Mouse (Mus musculus): ENCODE data around the gene Sgca. TPM values are rescaled to one million over a fixed set of nuclear protein-coding genes. Genes with fewer than 3 reads are reported as not detected.

Sgca gene
- polyA plus RNA-seq, 1 experiment = 303 TPM

GRCm38 (mm10) chr11:94979462-94980179 is 3.5 kb upstream of the Sgca start:
- Histone ChIP-seq H3ac (ENCODE audit: control insufficient read depth, insufficient read length) (no peak overlapping the region), H3K36me3 (ENCODE audit: control insufficient read depth, insufficient read depth) (no peaks in the 10 kb centered on the region), H3K79me2 (ENCODE audit: control insufficient read depth, insufficient read depth) (no peaks in the 10 kb centered on the region), H3K27me3 (ENCODE audit: control insufficient read depth, insufficient read depth, insufficient read length) (no peaks in the 10 kb centered on the region), H3K4me2 (ENCODE audit: low read depth) (peak overlapping the region; percentile 65), H3K4me3 (no peak overlapping the region)
- TF ChIP-seq REST (IDR thresholded peaks at IDR 0.05; ENCODE audit: insufficient read depth, insufficient read length) (no peak), POLR2A (IDR thresholded peaks at IDR 0.05; ENCODE audit: insufficient read length, low read depth) (no peak), TCF12 (IDR thresholded peaks at IDR 0.05; ENCODE audit: insufficient read depth, poor library complexity, severe bottlenecking) (no peak), POLR2AphosphoS2 (IDR thresholded peaks at IDR 0.05; ENCODE audit: insufficient read length, low read depth) (no peak), E2F4 (IDR thresholded peaks at IDR 0.05; ENCODE audit: insufficient read depth) (no peak), CEBPB (IDR thresholded peaks at IDR 0.05; ENCODE audit: insufficient read depth, poor library complexity, severe bottlenecking) (no peak), USF1 (IDR thresholded peaks at IDR 0.05; ENCODE audit: low read depth) (no peak), SRF (IDR thresholded peaks at IDR 0.05; ENCODE audit: control insufficient read depth, insufficient read length, low read depth) (no peak), MYOD1 (IDR thresholded peaks at IDR 0.05; ENCODE audit: control insufficient read depth in 1 of 3, insufficient read length in 2 of 3, low read depth in 2 of 3) (no peak), TCF3 (IDR thresholded peaks at IDR 0.05; ENCODE audit: insufficient read length, low read depth) (no peak), MYOG (IDR thresholded peaks at IDR 0.05; ENCODE audit: control insufficient read depth in 1 of 3, insufficient read depth in 1 of 3, insufficient read length in 2 of 3, low read depth in 2 of 3) (no peak), MAX (IDR thresholded peaks at IDR 0.05; ENCODE audit: low read depth) (no peak)

GRCm38 (mm10) chr11:94978947-94979346 is 2.8 kb upstream of the Sgca start:
- no peaks in the 10 kb centered on the region for H3K36me3 ChIP-seq (ENCODE audit: control insufficient read depth, insufficient read depth)
- H3K4me3 ChIP-seq = no peak overlapping the region
- TF ChIP-seq CEBPB (IDR thresholded peaks at IDR 0.05; ENCODE audit: insufficient read depth, poor library complexity, severe bottlenecking) (peak; percentile 99), SRF (IDR thresholded peaks at IDR 0.05; ENCODE audit: control insufficient read depth, insufficient read length, low read depth) (no peak), TCF12 (IDR thresholded peaks at IDR 0.05; ENCODE audit: insufficient read depth, poor library complexity, severe bottlenecking) (no peak), POLR2A (IDR thresholded peaks at IDR 0.05; ENCODE audit: insufficient read length, low read depth) (peak; percentile 77), MYOG (IDR thresholded peaks at IDR 0.05; ENCODE audit: control insufficient read depth in 1 of 3, insufficient read depth in 1 of 3, insufficient read length in 2 of 3, low read depth in 2 of 3) (peak in 1 of 3 experiments; percentile 35), POLR2AphosphoS2 (IDR thresholded peaks at IDR 0.05; ENCODE audit: insufficient read length, low read depth) (peak; percentile 72)
- no peaks in the 10 kb centered on the region for H3K79me2 ChIP-seq (ENCODE audit: control insufficient read depth, insufficient read depth)
- no peak overlapping the region for H3ac ChIP-seq (ENCODE audit: control insufficient read depth, insufficient read length)
- H3K4me2 ChIP-seq (ENCODE audit: low read depth) = peak overlapping the region; percentile 65
- no peaks in the 10 kb centered on the region for H3K27me3 ChIP-seq (ENCODE audit: control insufficient read depth, insufficient read depth, insufficient read length)

GRCm38 (mm10) chr11:94978178-94978915 is 2.2 kb upstream of the Sgca start:
- no peaks in the 10 kb centered on the region for H3K36me3 ChIP-seq (ENCODE audit: control insufficient read depth, insufficient read depth)
- TF ChIP-seq MYOG (IDR thresholded peaks at IDR 0.05; ENCODE audit: control insufficient read depth in 1 of 3, insufficient read depth in 1 of 3, insufficient read length in 2 of 3, low read depth in 2 of 3) = no peak
- TF ChIP-seq MYOD1 (IDR thresholded peaks at IDR 0.05; ENCODE audit: control insufficient read depth in 1 of 3, insufficient read length in 2 of 3, low read depth in 2 of 3) = no peak
- TF ChIP-seq REST (IDR thresholded peaks at IDR 0.05; ENCODE audit: insufficient read depth, insufficient read length) = no peak
- no peak for TF ChIP-seq POLR2A (IDR thresholded peaks at IDR 0.05; ENCODE audit: insufficient read length, low read depth)
- TF ChIP-seq TCF3 (IDR thresholded peaks at IDR 0.05; ENCODE audit: insufficient read length, low read depth) = no peak
- TF ChIP-seq TCF12 (IDR thresholded peaks at IDR 0.05; ENCODE audit: insufficient read depth, poor library complexity, severe bottlenecking) = no peak
- no peaks in the 10 kb centered on the region for H3K79me2 ChIP-seq (ENCODE audit: control insufficient read depth, insufficient read depth)
- no peak overlapping the region for H3K4me3 ChIP-seq
- H3K27me3 ChIP-seq (ENCODE audit: control insufficient read depth, insufficient read depth, insufficient read length) = no peaks in the 10 kb centered on the region
- no peak overlapping the region for H3ac ChIP-seq (ENCODE audit: control insufficient read depth, insufficient read length)
- peak overlapping the region; percentile 55 for H3K4me2 ChIP-seq (ENCODE audit: low read depth)

- no peak overlapping the region for H3K4me3 ChIP-seq
- no peak overlapping the region for H3ac ChIP-seq (ENCODE audit: control insufficient read depth, insufficient read length)
- no peaks in the 10 kb centered on the region for H3K27me3 ChIP-seq (ENCODE audit: control insufficient read depth, insufficient read depth, insufficient read length)
- H3K36me3 ChIP-seq (ENCODE audit: control insufficient read depth, insufficient read depth) = no peaks in the 10 kb centered on the region
- H3K79me2 ChIP-seq (ENCODE audit: control insufficient read depth, insufficient read depth) = peaks cover 5% of the 10 kb centered on the region
- TF ChIP-seq E2F4 (IDR thresholded peaks at IDR 0.05; ENCODE audit: insufficient read depth) (no peak), TCF12 (IDR thresholded peaks at IDR 0.05; ENCODE audit: insufficient read depth, poor library complexity, severe bottlenecking) (no peak), SRF (IDR thresholded peaks at IDR 0.05; ENCODE audit: control insufficient read depth, insufficient read length, low read depth) (no peak)
- no peak overlapping the region for H3K4me2 ChIP-seq (ENCODE audit: low read depth)
These were observed 1.2 kb downstream of the Sgca start for GRCm38 (mm10) chr11:94974951-94975350.

- Histone ChIP-seq H3K4me2 (ENCODE audit: low read depth) (peak overlapping the region; percentile 90), H3K4me3 (peak overlapping the region; percentile 30), H3K36me3 (ENCODE audit: control insufficient read depth, insufficient read depth) (no peaks in the 10 kb centered on the region), H3ac (ENCODE audit: control insufficient read depth, insufficient read length) (no peak overlapping the region), H3K79me2 (ENCODE audit: control insufficient read depth, insufficient read depth) (peaks cover 5% of the 10 kb centered on the region), H3K27me3 (ENCODE audit: control insufficient read depth, insufficient read depth, insufficient read length) (no peaks in the 10 kb centered on the region)
- peak; percentile 26 for TF ChIP-seq POLR2AphosphoS2 (IDR thresholded peaks at IDR 0.05; ENCODE audit: insufficient read length, low read depth)
- no peak for TF ChIP-seq USF1 (IDR thresholded peaks at IDR 0.05; ENCODE audit: low read depth)
- TF ChIP-seq MYOD1 (IDR thresholded peaks at IDR 0.05; ENCODE audit: control insufficient read depth in 1 of 3, insufficient read length in 2 of 3, low read depth in 2 of 3) = peak; percentile 83 to 95 (median 90)
- TF ChIP-seq CEBPB (IDR thresholded peaks at IDR 0.05; ENCODE audit: insufficient read depth, poor library complexity, severe bottlenecking) = no peak
- no peak for TF ChIP-seq MAX (IDR thresholded peaks at IDR 0.05; ENCODE audit: low read depth)
- TF ChIP-seq POLR2A (IDR thresholded peaks at IDR 0.05; ENCODE audit: insufficient read length, low read depth) = peak; percentile 51
- no peak for TF ChIP-seq REST (IDR thresholded peaks at IDR 0.05; ENCODE audit: insufficient read depth, insufficient read length)
- no peak for TF ChIP-seq TCF3 (IDR thresholded peaks at IDR 0.05; ENCODE audit: insufficient read length, low read depth)
- no peak for TF ChIP-seq SRF (IDR thresholded peaks at IDR 0.05; ENCODE audit: control insufficient read depth, insufficient read length, low read depth)
- peak in 1 of 3 experiments; percentile 38 for TF ChIP-seq MYOG (IDR thresholded peaks at IDR 0.05; ENCODE audit: control insufficient read depth in 1 of 3, insufficient read depth in 1 of 3, insufficient read length in 2 of 3, low read depth in 2 of 3)
- peak; percentile 15 for TF ChIP-seq TCF12 (IDR thresholded peaks at IDR 0.05; ENCODE audit: insufficient read depth, poor library complexity, severe bottlenecking)
- TF ChIP-seq E2F4 (IDR thresholded peaks at IDR 0.05; ENCODE audit: insufficient read depth) = no peak
These were observed 2.8 kb downstream of the Sgca start for GRCm38 (mm10) chr11:94973313-94973712.

Data from myocyte (in vitro differentiated cells).